Mouse (Mus musculus): Measurements from ENCODE around the gene Clec2l.

Gene Clec2l

GRCm38 (mm10) chr6:38718625-38719024 is 55.8 kb downstream of the Clec2l start:
- DNase-seq (ENCODE audit: low spot score) = no peak

GRCm38 (mm10) chr6:38719229-38719628 is 56.4 kb downstream of the Clec2l start:
- DNase-seq (ENCODE audit: low spot score) = no peak

GRCm38 (mm10) chr6:38721361-38721760 is 58.5 kb downstream of the Clec2l start:
- no peak for DNase-seq (ENCODE audit: low spot score)

GRCm38 (mm10) chr6:38725515-38725914 is 62.6 kb downstream of the Clec2l start:
- DNase-seq (ENCODE audit: low spot score) = no peak

All from ovary, postnatal 14 days (tissue).